Mouse (Mus musculus) brain, embryonic 14.5 days (tissue): ENCODE data around the gene Zmiz1.

ENCODE experiments used
- CTCF ChIP-seq: fragments of 200-500 bp; IDR thresholded peaks from 2 replicates; pipeline ENCODE4 v1.5.1; 2012; ENCODE audit warnings: inconsistent platforms, mild to moderate bottlenecking, moderate library complexity, borderline replicate concordance; ENCODE audit not compliant: insufficient read depth, insufficient read length; ENCODE audit errors: extremely low read depth
- POLR2A ChIP-seq: fragments of 200-500 bp; IDR thresholded peaks from 2 replicates; pipeline ENCODE4 v1.6.1; 2012; ENCODE audit warnings: mild to moderate bottlenecking, inconsistent platforms, borderline replicate concordance; ENCODE audit not compliant: poor library complexity, insufficient read depth, insufficient read length, severe bottlenecking; ENCODE audit errors: extremely low read depth

- TF ChIP-seq CTCF (no peak), POLR2A (no peak)
These were observed 205.3 kb downstream of the Zmiz1 start for GRCm38 (mm10) chr14:25664310-25664695.
